Mouse (Mus musculus): ENCODE results near the gene Snrnp27. TPM values are rescaled to one million over a fixed set of nuclear protein-coding genes. Genes with fewer than 3 reads are reported as not detected.
A peak's percentile ranks its signal among the peaks of the same experiment; 100 is the strongest.

The Snrnp27 gene
- polyA plus RNA-seq, 1 experiment = 375 TPM

DNA sequence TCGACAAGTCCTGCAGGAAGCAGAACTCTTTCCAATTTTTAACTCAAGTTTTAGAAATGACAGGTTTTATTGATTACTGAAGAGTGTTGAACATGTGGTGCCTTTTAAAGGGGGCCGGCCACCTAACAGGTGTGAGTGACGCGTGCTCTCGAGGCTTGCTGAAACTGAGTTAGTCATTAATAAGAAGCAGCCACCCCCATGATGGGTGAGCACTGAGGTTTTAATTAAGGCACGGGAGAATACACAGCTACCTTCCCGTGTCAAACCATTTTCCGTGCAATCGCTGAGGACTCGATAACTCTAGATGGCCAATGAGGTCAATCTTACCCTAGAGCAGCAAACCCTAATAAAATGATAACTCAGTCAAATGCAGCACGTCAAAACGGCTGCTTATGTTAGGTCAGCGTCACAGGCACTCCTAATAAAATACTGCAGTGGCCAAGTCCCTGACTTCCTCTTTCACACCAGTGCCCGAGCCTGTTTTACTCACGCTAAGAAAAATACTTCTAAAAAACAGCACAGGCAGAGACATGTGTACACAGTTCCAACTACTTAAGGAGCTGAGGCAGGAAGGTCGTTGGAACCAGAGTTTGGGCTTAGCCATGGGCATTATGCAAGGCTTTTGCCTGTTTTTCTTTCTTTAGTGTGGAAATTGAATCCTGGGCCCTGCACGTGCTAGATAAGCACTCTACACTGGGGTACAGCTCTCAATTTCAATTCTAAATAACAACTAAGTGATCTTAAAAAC is 18.6 kb downstream of the Snrnp27 start:
- Histone ChIP-seq H3K4me1 (peaks cover 84% of the 10 kb centered on the region), H3K36me3 (replicated peaks; ENCODE audit: low read length) (peaks cover 79% of the 10 kb centered on the region), H3K4me3 (replicated peaks) (peak overlapping the region; percentile 99)

DNA sequence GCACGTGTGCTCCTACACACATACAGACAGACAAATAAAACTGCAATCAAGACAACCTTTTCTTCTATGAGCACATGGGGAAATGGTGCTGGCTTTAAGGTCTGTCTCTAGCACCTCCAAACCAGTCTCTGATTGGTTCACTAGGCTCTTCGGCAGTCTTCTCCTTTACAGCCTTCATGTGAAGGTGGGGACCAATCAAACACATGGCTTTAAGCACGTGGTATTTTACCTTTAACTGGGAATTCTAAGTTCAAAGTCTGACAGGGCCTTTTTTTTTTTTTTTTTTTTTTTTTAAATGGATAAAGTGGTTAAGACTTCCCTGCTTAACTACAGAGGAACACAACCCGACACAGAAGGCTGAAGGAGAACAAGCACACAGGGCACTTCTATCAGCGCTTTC is 19.2 kb downstream of the Snrnp27 start:
- H3K4me1 ChIP-seq = peaks cover 84% of the 10 kb centered on the region
- no peaks in the 10 kb centered on the region for H3K27me3 ChIP-seq (replicated peaks)
- peaks cover 85% of the 10 kb centered on the region for H3K36me3 ChIP-seq (replicated peaks; ENCODE audit: low read length)
- H3K4me3 ChIP-seq (replicated peaks) = peak overlapping the region; percentile 99
- H3K9me3 ChIP-seq = no peaks in the 10 kb centered on the region
- TF ChIP-seq FLI1 (IDR thresholded peaks at IDR 0.05; ENCODE audit: low read length) = no peak
- no peak for TF ChIP-seq GATA1 (IDR thresholded peaks at IDR 0.05; ENCODE audit: borderline replicate concordance, low read length)

More for the DNA sequence above, 18.6 kb downstream of the Snrnp27 start:
- TF ChIP-seq GATA1 (IDR thresholded peaks at IDR 0.05; ENCODE audit: borderline replicate concordance, low read length) (no peak), FLI1 (IDR thresholded peaks at IDR 0.05; ENCODE audit: low read length) (no peak)
- no peaks in the 10 kb centered on the region for H3K27me3 ChIP-seq (replicated peaks)
- no peaks in the 10 kb centered on the region for H3K9me3 ChIP-seq

DNA sequence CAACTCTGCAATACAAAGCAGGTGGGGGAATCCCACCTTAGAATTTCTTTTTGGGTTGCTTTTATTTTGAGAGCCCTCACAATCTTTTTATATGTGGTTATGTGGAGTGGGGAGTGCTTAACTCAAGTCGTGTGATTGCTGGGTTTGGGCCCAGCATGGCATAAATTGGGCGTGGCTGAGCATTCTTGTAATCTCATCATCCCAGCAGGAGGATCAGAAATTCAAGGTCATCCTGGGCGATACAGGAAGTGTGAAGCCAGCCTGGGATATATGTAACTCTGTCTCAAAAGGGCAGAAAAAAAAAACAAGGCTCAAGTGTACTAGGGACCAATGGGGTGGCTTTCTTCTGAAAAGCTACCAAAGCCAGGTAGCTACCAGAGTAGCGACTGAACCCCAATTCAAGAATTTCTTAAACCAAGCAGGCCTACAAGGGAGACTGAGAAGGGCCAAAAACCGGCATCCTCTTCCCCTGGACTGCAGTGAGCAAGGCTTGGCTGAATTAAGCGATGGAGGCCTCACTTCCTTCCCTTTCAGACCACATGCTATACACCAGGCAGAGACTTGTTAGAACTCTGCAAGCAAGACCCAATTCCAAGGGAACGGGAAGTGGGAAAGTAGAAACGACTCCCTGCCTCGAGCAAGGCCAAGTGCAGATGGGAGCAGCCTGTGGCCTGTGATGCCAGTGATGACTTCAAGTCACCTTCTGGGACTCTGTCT is 24.0 kb downstream of the Snrnp27 start:
- H3K4me1 ChIP-seq = peaks cover 94% of the 10 kb centered on the region
- no peak for TF ChIP-seq GATA1 (IDR thresholded peaks at IDR 0.05; ENCODE audit: borderline replicate concordance, low read length)
- no peak for TF ChIP-seq FLI1 (IDR thresholded peaks at IDR 0.05; ENCODE audit: low read length)
- H3K9me3 ChIP-seq = no peaks in the 10 kb centered on the region
- H3K27me3 ChIP-seq (replicated peaks) = no peaks in the 10 kb centered on the region
- H3K36me3 ChIP-seq (replicated peaks; ENCODE audit: low read length) = peaks cover 97% of the 10 kb centered on the region
- peak overlapping the region; percentile 83 for H3K4me3 ChIP-seq (replicated peaks)

DNA sequence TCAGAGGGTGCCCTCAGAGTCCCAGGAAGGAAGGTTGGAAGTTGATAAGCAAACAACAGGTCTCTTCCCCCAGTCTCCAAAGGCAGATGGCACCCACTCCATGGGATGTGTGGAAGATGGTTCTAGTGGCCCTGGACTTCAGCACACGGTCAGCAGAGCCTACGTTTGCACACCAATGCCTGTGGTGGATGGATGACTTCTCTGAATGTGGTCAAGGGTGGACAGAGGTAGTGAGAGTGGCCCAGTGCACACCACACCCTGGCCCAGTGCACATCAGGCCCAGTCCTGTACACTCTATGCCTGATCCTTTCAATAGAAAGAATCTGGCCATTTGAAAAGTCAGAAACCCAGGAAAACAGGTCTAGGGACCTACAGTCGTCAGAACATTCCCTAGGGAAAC is 25.8 kb downstream of the Snrnp27 start:
- H3K9me3 ChIP-seq = no peaks in the 10 kb centered on the region
- H3K4me3 ChIP-seq (replicated peaks) = no peak overlapping the region
- no peaks in the 10 kb centered on the region for H3K27me3 ChIP-seq (replicated peaks)
- no peak for TF ChIP-seq GATA1 (IDR thresholded peaks at IDR 0.05; ENCODE audit: borderline replicate concordance, low read length)
- peaks cover 97% of the 10 kb centered on the region for H3K36me3 ChIP-seq (replicated peaks; ENCODE audit: low read length)
- peaks cover 94% of the 10 kb centered on the region for H3K4me1 ChIP-seq

DNA sequence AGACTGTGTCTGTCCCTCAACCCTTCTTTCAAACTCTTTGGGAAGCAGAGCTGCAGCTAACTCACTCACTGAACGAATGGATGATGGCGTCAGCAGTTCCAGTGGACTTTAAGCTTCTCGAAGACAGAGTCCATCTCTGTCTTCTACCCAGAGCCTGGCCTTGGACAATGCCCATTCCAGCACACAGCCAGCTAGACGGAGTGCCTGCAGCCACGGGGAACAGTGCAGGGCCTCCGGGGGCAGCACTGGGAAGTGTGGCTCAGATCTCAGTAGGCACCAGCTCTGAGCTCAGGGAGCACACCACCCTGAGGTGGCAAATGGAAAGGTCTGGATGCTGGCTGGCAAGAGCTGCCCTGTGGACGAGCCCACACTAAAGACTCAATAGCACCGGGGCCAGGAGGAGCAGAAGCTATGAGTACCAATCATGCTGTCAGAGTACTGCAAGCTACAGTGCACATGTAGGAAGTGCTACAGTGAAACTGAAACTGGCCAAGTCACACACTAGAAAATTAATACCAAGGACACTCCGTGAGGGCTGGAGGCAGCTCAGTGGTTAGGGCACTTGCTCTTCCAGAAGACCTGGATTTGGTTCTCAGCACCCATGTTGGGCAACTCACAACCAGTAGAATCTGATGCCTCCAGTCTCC is 29.9 kb downstream of the Snrnp27 start:
- no peaks in the 10 kb centered on the region for H3K9me3 ChIP-seq
- H3K4me1 ChIP-seq = peaks cover 92% of the 10 kb centered on the region
- peaks cover 97% of the 10 kb centered on the region for H3K36me3 ChIP-seq (replicated peaks; ENCODE audit: low read length)
- H3K27me3 ChIP-seq (replicated peaks) = no peaks in the 10 kb centered on the region
- H3K4me3 ChIP-seq (replicated peaks) = peak overlapping the region; percentile 26
- TF ChIP-seq FLI1 (IDR thresholded peaks at IDR 0.05; ENCODE audit: low read length) (no peak), GATA1 (IDR thresholded peaks at IDR 0.05; ENCODE audit: borderline replicate concordance, low read length) (no peak)

DNA sequence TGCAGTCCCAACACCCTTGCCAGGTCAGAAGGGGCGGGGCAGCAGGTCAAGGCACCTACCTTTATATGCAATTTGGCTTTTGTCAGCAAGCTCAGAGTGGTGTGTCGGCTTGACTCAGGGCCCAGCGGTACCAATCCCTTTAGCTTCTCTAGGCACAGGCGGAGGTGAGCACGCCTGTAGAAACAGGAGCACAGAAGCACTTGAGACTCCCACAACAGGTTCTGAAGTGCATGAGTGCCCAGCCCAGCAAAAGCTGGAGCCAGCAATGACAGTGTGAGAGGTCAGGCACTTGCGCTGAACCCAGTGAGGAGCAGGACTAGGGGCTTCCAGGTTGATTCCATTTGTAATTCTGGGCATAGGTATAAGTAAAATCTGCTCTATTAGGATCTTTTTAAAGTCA is 31.3 kb downstream of the Snrnp27 start:
- Histone ChIP-seq H3K4me1 (peaks cover 94% of the 10 kb centered on the region), H3K4me3 (replicated peaks) (no peak overlapping the region), H3K36me3 (replicated peaks; ENCODE audit: low read length) (peaks cover 97% of the 10 kb centered on the region), H3K9me3 (no peaks in the 10 kb centered on the region), H3K27me3 (replicated peaks) (no peaks in the 10 kb centered on the region)
- TF ChIP-seq FLI1 (IDR thresholded peaks at IDR 0.05; ENCODE audit: low read length) (no peak), GATA1 (IDR thresholded peaks at IDR 0.05; ENCODE audit: borderline replicate concordance, low read length) (no peak)

DNA sequence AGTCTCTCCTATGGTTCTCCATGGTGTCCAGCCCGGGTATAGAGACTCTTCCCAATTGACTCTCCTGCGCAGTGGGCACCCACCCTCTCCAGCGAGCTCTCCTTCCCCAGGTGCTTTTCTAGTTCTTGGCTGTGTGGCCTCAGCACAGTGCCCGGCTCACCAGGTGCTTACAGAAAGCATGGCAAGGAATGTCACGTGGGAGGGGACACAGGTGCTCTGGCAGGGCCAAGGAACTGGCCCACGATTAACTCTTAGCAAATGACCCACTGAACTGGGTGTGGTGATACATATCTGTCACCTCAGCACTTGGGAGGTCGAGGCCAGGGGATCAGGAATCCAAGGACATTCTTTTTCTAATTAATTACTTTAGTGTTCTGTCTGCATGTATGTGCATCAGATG is 38.2 kb downstream of the Snrnp27 start:
- Histone ChIP-seq H3K9me3 (no peaks in the 10 kb centered on the region), H3K36me3 (replicated peaks; ENCODE audit: low read length) (peaks cover 64% of the 10 kb centered on the region), H3K27me3 (replicated peaks) (no peaks in the 10 kb centered on the region), H3K4me3 (replicated peaks) (no peak overlapping the region), H3K4me1 (peaks cover 98% of the 10 kb centered on the region)
- no peak for TF ChIP-seq FLI1 (IDR thresholded peaks at IDR 0.05; ENCODE audit: low read length)
- no peak for TF ChIP-seq GATA1 (IDR thresholded peaks at IDR 0.05; ENCODE audit: borderline replicate concordance, low read length)

DNA sequence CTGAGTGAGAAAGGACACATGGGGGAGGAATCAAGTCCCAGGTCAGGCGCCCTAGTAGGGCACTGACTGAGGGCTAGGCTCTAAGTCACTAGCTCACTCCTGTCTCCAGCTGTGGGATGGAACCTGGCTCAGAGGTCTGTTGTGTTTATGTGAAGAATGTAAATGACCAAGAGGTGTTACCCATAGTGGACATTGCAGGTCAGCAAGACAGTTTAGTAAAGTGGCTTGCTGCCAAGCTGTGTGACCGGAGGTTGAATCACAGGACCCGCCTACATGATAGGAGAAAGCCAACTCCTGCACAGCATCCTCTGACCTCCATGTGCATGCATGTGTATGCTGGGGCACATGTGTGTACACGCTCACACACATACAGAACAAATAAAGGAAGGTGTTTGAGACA is 38.8 kb downstream of the Snrnp27 start:
- Histone ChIP-seq H3K4me1 (peaks cover 98% of the 10 kb centered on the region), H3K36me3 (replicated peaks; ENCODE audit: low read length) (peaks cover 63% of the 10 kb centered on the region), H3K9me3 (no peaks in the 10 kb centered on the region), H3K4me3 (replicated peaks) (no peak overlapping the region), H3K27me3 (replicated peaks) (no peaks in the 10 kb centered on the region)
- no peak for TF ChIP-seq GATA1 (IDR thresholded peaks at IDR 0.05; ENCODE audit: borderline replicate concordance, low read length)

DNA sequence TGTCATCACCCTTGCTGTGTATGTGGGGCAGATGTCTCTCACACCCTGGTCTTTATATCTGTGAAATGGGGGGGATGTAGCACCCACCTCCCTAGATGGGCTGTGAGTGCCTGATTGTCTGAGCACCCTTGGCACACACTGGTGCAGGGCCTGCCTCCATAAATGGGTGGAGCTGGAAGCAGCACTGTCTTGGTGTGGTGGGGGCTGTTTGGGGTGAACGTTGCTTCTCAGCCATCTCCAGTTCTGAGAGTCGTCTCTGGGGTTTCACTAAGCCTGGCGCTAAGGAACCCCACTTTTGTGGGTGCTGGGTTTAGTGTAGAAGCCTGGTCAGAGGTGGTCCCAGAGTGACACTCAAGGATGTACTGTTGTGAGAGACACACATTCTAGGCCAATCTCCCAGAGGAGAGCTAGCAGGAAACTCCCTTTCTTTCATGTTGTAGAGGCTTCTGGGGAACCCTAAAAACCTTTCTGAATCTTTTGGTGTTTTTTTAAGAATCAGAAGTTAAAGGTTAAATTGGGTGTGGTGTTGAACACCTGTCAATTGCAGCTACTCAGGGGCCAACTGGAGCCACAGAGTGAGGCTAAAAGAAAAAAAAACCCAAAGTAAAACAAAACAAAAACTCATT is 39.4 kb downstream of the Snrnp27 start:
- peaks cover 98% of the 10 kb centered on the region for H3K4me1 ChIP-seq
- H3K27me3 ChIP-seq (replicated peaks) = no peaks in the 10 kb centered on the region
- TF ChIP-seq GATA1 (IDR thresholded peaks at IDR 0.05; ENCODE audit: borderline replicate concordance, low read length) (no peak), FLI1 (IDR thresholded peaks at IDR 0.05; ENCODE audit: low read length) (no peak)
- peak overlapping the region; percentile 1 for H3K4me3 ChIP-seq (replicated peaks)
- peaks cover 56% of the 10 kb centered on the region for H3K36me3 ChIP-seq (replicated peaks; ENCODE audit: low read length)
- no peaks in the 10 kb centered on the region for H3K9me3 ChIP-seq

Measured in megakaryocyte, embryonic 14.5 days (primary cell).